Mouse (Mus musculus): ENCODE results near the gene Gm10842.

- TF ChIP-seq POLR2A (IDR thresholded peaks at IDR 0.05; ENCODE audit: borderline replicate concordance, extremely low read depth, low read depth, low read length) = no peak
- TF ChIP-seq CTCF (IDR thresholded peaks at IDR 0.05; ENCODE audit: insufficient read depth, low read length) = no peak
Measured at GRCm38 (mm10) chr11:105120551-105121061, 26.1 kb upstream of the Gm10842 start.

Data from lung, adult 2 months (tissue).